Mouse (Mus musculus) cerebellum, adult 2 months (tissue): ENCODE results near the gene Shc4.

Source experiments
- CTCF ChIP-seq: fragments of 200-500 bp; IDR thresholded peaks from 2 replicates; pipeline ENCODE4 v1.5.1; 2011; ENCODE audit warnings: low read depth, mild to moderate bottlenecking, control low read depth, low read length, moderate library complexity, borderline replicate concordance; ENCODE audit not compliant: insufficient read depth
- POLR2A ChIP-seq: fragments of 200-500 bp; IDR thresholded peaks from 2 replicates; pipeline ENCODE4 v1.6.1; 2011; ENCODE audit warnings: low read length, control low read depth, borderline replicate concordance; ENCODE audit not compliant: insufficient read depth

DNA sequence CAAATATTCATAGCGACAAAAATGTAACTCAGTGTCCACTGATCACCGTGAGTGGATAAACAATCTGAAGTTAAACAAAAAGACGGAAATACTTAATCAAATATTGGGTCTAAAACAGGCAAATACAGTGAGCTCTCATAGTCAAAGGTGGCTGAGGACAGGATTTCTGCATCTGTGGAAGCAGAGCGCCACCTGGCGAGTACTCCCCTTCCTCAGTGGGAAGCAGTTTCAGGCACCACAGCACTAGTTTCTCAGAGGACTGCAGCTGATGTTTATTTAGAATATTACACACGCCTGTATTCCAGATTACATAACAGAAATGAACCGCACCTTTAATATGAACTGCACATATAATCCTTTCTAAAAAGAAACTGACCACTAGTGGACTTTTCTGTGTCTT lies 119.3 kb downstream of the Shc4 start:
- TF ChIP-seq POLR2A (no peak), CTCF (peak; percentile 45; the same call in 1 of the 2 replicates)
